Mouse (Mus musculus) kidney, embryonic 15.5 days (tissue): ENCODE results near the gene Kcnk3. TPM values are rescaled to one million over a fixed set of nuclear protein-coding genes. Genes with fewer than 3 reads are reported as not detected.
A peak's percentile ranks its signal among the peaks of the same experiment; 100 is the strongest.

ENCODE experiments used
- ATAC-seq: fragments of 200-750 bp; cut with Nextera tagmentation; replicated peaks from 2 replicates; pipeline ENCODE4 v1.8.0; 2017; ENCODE audit warnings: moderate TSS enrichment; ENCODE audit not compliant: low FRiP score
- H3K27ac ChIP-seq: fragments of 300-500 bp; sonication (generic); 2 replicates; pipeline ENCODE4 v1.5.1; 2015; ENCODE audit warnings: mild to moderate bottlenecking, inconsistent platforms
- H3K27me3 ChIP-seq: fragments of 300-500 bp; sonication (generic); 2 replicates; pipeline ENCODE4 v1.6.1; 2015; ENCODE audit warnings: inconsistent platforms
- H3K36me3 ChIP-seq: fragments of 300-500 bp; sonication (generic); 2 replicates; pipeline ENCODE4 v1.6.1; 2015; ENCODE audit warnings: inconsistent platforms
- H3K4me1 ChIP-seq: fragments of 300-500 bp; sonication (generic); 2 replicates; pipeline ENCODE4 v1.6.1; 2015; ENCODE audit warnings: inconsistent platforms
- H3K4me2 ChIP-seq: fragments of 300-500 bp; sonication (generic); 2 replicates; pipeline ENCODE4 v1.6.1; 2015; ENCODE audit warnings: moderate library complexity, mild to moderate bottlenecking, inconsistent platforms
- H3K4me3 ChIP-seq: fragments of 300-500 bp; sonication (generic); replicated peaks from 2 replicates; pipeline ENCODE4 v1.5.1; 2015; ENCODE audit warnings: mild to moderate bottlenecking, inconsistent platforms
- H3K9ac ChIP-seq: fragments of 300-500 bp; sonication (generic); 2 replicates; pipeline ENCODE4 v1.6.1; 2015; ENCODE audit warnings: mild to moderate bottlenecking, inconsistent platforms
- H3K9me3 ChIP-seq: fragments of 300-500 bp; sonication (generic); replicated peaks from 2 replicates; pipeline ENCODE4 v1.6.1; 2016; ENCODE audit warnings: inconsistent platforms
- WGBS: fragments of 180-500 bp; shearing (Covaris S2); methylation state at CpG from one replicate; pipeline ENCODE4 v1.1.7; 2015; ENCODE audit warnings: mixed read lengths; 5-methylcytosine and 5-hydroxymethylcytosine counted together
- polyA plus RNA-seq: library from polyadenylated mRNA; unstranded; fragments of >200 nt; fragmentation: Nextera tagmentation; extraction: Ambion mirVana; gene quantifications from 2 replicates; pipeline ENCODE4 v1.2.1, GENCODE M21; 2015

Gene Kcnk3
- polyA plus RNA-seq, 1 experiment from 2014 or later: 8.0 TPM

- H3K27ac ChIP-seq: no peak overlapping the region
- no peaks in the 10 kb centered on the region for H3K9me3 ChIP-seq
- 19% methylated on average over 3 of the region's 3 CpGs for WGBS
- no peaks in the 10 kb centered on the region for H3K36me3 ChIP-seq
- peaks cover 23% of the 10 kb centered on the region for H3K27me3 ChIP-seq
- no peak overlapping the region for H3K9ac ChIP-seq
- ATAC-seq: no peak
- no peak overlapping the region for H3K4me2 ChIP-seq
- H3K4me1 ChIP-seq: peaks cover 36% of the 10 kb centered on the region
- no peak overlapping the region for H3K4me3 ChIP-seq
Observed at GRCm38 (mm10) chr5:30617357-30617756, 29.4 kb downstream of the Kcnk3 start.

GRCm38 (mm10) chr5:30617851-30618250 lies 29.9 kb downstream of the Kcnk3 start:
- H3K4me2 ChIP-seq: no peak overlapping the region
- H3K27ac ChIP-seq: no peak overlapping the region
- WGBS: 37% methylated on average over 11 of the region's 11 CpGs
- H3K4me3 ChIP-seq: no peak overlapping the region
- peaks cover 28% of the 10 kb centered on the region for H3K27me3 ChIP-seq
- no peak overlapping the region for H3K9ac ChIP-seq
- no peaks in the 10 kb centered on the region for H3K36me3 ChIP-seq
- ATAC-seq: no peak
- no peaks in the 10 kb centered on the region for H3K9me3 ChIP-seq
- H3K4me1 ChIP-seq: peaks cover 41% of the 10 kb centered on the region

DNA sequence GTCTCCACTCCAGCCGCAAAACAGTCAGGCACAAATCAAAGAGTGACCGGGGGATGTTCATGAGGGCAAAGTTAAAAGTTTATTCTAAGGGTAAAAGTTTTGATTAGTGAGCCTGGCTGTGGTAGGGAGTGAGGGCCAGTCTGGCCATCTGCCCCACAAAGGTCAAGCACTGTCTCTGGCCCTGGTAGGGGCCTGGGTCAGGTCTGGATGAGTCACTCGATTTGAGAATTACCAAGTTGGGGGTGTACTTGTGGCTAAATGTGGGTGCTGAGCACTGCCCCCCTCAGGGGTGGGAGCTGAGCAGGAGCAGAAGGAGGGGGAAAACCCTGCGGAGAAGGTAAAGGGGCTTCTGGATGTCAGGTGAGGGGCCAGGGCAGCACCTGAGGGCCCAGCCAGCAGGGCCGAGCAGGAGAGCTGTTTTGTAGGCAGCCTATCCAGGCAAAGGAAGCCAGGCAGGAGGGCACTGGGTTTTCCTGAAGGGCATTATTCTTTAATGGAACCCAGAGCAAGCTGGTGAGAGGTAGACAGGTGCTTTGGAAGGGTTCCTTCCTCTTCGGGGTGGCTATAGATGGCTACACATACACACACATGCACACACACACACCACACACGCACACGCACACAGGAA lies 30.5 kb downstream of the Kcnk3 start:
- H3K9me3 ChIP-seq: no peaks in the 10 kb centered on the region
- no peak overlapping the region for H3K9ac ChIP-seq
- H3K4me2 ChIP-seq: no peak overlapping the region
- H3K27ac ChIP-seq: no peak overlapping the region
- H3K27me3 ChIP-seq: peaks cover 29% of the 10 kb centered on the region
- peaks cover 44% of the 10 kb centered on the region for H3K4me1 ChIP-seq
- no peak overlapping the region for H3K4me3 ChIP-seq
- 70% methylated on average over 8 of the region's 8 CpGs for WGBS
- ATAC-seq: no peak
- no peaks in the 10 kb centered on the region for H3K36me3 ChIP-seq

GRCm38 (mm10) chr5:30619211-30619610 lies 31.2 kb downstream of the Kcnk3 start:
- Histone ChIP-seq H3K4me3 (no peak overlapping the region), H3K27ac (no peak overlapping the region), H3K36me3 (no peaks in the 10 kb centered on the region), H3K27me3 (peaks cover 29% of the 10 kb centered on the region), H3K4me1 (peaks cover 39% of the 10 kb centered on the region), H3K9me3 (no peaks in the 10 kb centered on the region), H3K9ac (no peak overlapping the region), H3K4me2 (no peak overlapping the region)
- 70% methylated on average over 2 of the region's 2 CpGs for WGBS
- ATAC-seq: no peak

GRCm38 (mm10) chr5:30620567-30620966 lies 32.6 kb downstream of the Kcnk3 start:
- no peak overlapping the region for H3K4me3 ChIP-seq
- ATAC-seq: no peak
- no peaks in the 10 kb centered on the region for H3K9me3 ChIP-seq
- no peak overlapping the region for H3K27ac ChIP-seq
- no peak overlapping the region for H3K9ac ChIP-seq
- no peak overlapping the region for H3K4me2 ChIP-seq
- WGBS: 96% methylated on average over 20 of the region's 20 CpGs
- peaks cover 27% of the 10 kb centered on the region for H3K4me1 ChIP-seq
- H3K36me3 ChIP-seq: no peaks in the 10 kb centered on the region
- H3K27me3 ChIP-seq: peaks cover 29% of the 10 kb centered on the region

- Histone ChIP-seq H3K27ac (no peak overlapping the region), H3K36me3 (no peaks in the 10 kb centered on the region), H3K4me3 (no peak overlapping the region), H3K27me3 (peaks cover 29% of the 10 kb centered on the region), H3K4me2 (0 out of 2 replicates have a peak overlapping the region, but pooled peaks have one; percentile 85), H3K4me1 (peaks cover 27% of the 10 kb centered on the region), H3K9ac (no peak overlapping the region), H3K9me3 (no peaks in the 10 kb centered on the region)
- 92% methylated on average over 9 of the region's 9 CpGs for WGBS
- ATAC-seq: no peak
Observed at GRCm38 (mm10) chr5:30621211-30621790, 33.3 kb downstream of the Kcnk3 start.

DNA sequence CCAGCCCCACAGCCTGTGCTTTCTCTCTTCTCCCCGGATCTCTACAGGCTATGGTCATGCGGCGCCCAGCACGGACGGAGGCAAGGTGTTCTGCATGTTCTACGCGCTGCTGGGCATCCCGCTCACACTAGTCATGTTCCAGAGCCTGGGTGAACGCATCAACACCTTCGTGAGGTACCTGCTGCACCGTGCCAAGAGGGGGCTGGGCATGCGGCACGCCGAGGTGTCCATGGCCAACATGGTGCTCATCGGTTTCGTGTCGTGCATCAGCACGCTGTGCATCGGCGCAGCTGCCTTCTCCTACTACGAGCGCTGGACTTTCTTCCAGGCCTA lies 33.8 kb downstream of the Kcnk3 start:
- no peak for ATAC-seq
- H3K27me3 ChIP-seq: peaks cover 29% of the 10 kb centered on the region
- no peaks in the 10 kb centered on the region for H3K9me3 ChIP-seq
- WGBS: 48% methylated on average over 22 of the region's 22 CpGs
- H3K4me2 ChIP-seq: peak overlapping the region; percentile 85
- peaks cover 25% of the 10 kb centered on the region for H3K4me1 ChIP-seq
- H3K9ac ChIP-seq: peak overlapping the region; percentile 35; the same call in 1 of the 2 replicates
- H3K36me3 ChIP-seq: no peaks in the 10 kb centered on the region
- H3K4me3 ChIP-seq: peak overlapping the region; percentile 44
- no peak overlapping the region for H3K27ac ChIP-seq

DNA sequence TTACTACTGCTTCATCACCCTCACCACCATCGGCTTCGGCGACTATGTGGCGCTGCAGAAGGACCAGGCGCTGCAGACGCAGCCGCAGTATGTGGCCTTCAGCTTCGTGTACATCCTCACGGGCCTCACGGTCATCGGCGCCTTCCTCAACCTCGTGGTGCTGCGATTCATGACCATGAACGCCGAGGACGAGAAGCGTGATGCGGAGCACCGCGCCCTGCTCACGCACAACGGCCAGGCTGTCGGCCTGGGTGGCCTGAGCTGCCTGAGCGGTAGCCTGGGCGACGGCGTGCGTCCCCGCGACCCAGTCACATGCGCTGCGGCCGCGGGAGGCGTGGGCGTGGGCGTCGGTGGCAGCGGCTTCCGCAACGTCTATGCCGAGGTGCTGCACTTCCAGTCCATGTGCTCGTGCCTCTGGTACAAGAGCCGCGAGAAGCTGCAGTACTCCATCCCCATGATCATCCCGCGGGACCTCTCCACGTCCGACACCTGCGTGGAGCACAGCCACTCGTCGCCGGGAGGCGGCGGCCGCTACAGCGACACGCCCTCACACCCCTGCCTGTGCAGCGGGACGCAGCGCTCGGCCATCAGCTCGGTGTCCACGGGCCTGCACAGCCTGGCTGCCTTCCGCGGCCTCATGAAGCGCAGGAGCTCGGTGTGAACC lies 34.3 kb downstream of the Kcnk3 start:
- H3K9ac ChIP-seq: peak overlapping the region; percentile 35
- peak overlapping the region; percentile 44 for H3K4me3 ChIP-seq
- no peaks in the 10 kb centered on the region for H3K9me3 ChIP-seq
- peaks cover 25% of the 10 kb centered on the region for H3K4me1 ChIP-seq
- H3K4me2 ChIP-seq: peak overlapping the region; percentile 85
- WGBS: 2% methylated on average over 69 of the region's 69 CpGs
- no peak overlapping the region for H3K27ac ChIP-seq
- H3K27me3 ChIP-seq: peaks cover 29% of the 10 kb centered on the region
- ATAC-seq: peak; percentile 55; the same call in 1 of the 2 replicates
- no peaks in the 10 kb centered on the region for H3K36me3 ChIP-seq

GRCm38 (mm10) chr5:30622841-30623185 lies 34.8 kb downstream of the Kcnk3 start:
- H3K4me3 ChIP-seq: peak overlapping the region; percentile 44
- H3K36me3 ChIP-seq: no peaks in the 10 kb centered on the region
- peaks cover 29% of the 10 kb centered on the region for H3K27me3 ChIP-seq
- peak overlapping the region; percentile 35; the same call in 1 of the 2 replicates for H3K9ac ChIP-seq
- H3K4me1 ChIP-seq: peaks cover 21% of the 10 kb centered on the region
- no peaks in the 10 kb centered on the region for H3K9me3 ChIP-seq
- no peak overlapping the region for H3K27ac ChIP-seq
- ATAC-seq: peak; percentile 30; the same call in 1 of the 2 replicates
- peak overlapping the region; percentile 85 for H3K4me2 ChIP-seq
- WGBS: 2% methylated on average over 10 of the region's 10 CpGs

GRCm38 (mm10) chr5:30623380-30623779 lies 35.4 kb downstream of the Kcnk3 start:
- no peaks in the 10 kb centered on the region for H3K36me3 ChIP-seq
- no peaks in the 10 kb centered on the region for H3K9me3 ChIP-seq
- 0 out of 2 replicates have a peak overlapping the region, but pooled peaks have one; percentile 35 for H3K9ac ChIP-seq
- peak overlapping the region; percentile 44; the same call in 1 of the 2 replicates for H3K4me3 ChIP-seq
- H3K4me1 ChIP-seq: peaks cover 15% of the 10 kb centered on the region
- no peak overlapping the region for H3K27ac ChIP-seq
- 59% methylated on average over 2 of the region's 2 CpGs for WGBS
- no peak for ATAC-seq
- H3K4me2 ChIP-seq: peak overlapping the region; percentile 85
- H3K27me3 ChIP-seq: peaks cover 29% of the 10 kb centered on the region

- 53% methylated on average over 1 of the region's 1 CpGs for WGBS
- no peak overlapping the region for H3K9ac ChIP-seq
- H3K27me3 ChIP-seq: peaks cover 25% of the 10 kb centered on the region
- ATAC-seq: no peak
- H3K4me3 ChIP-seq: no peak overlapping the region
- no peak overlapping the region for H3K4me2 ChIP-seq
- no peaks in the 10 kb centered on the region for H3K9me3 ChIP-seq
- no peak overlapping the region for H3K27ac ChIP-seq
- H3K36me3 ChIP-seq: no peaks in the 10 kb centered on the region
- peaks cover 15% of the 10 kb centered on the region for H3K4me1 ChIP-seq
Observed at GRCm38 (mm10) chr5:30624311-30624710, 36.3 kb downstream of the Kcnk3 start.

- Histone ChIP-seq H3K9me3 (no peaks in the 10 kb centered on the region), H3K9ac (no peak overlapping the region), H3K4me2 (no peak overlapping the region), H3K36me3 (no peaks in the 10 kb centered on the region), H3K4me3 (no peak overlapping the region), H3K27me3 (peaks cover 21% of the 10 kb centered on the region), H3K27ac (no peak overlapping the region), H3K4me1 (peaks cover 15% of the 10 kb centered on the region)
- no peak for ATAC-seq
- WGBS: 36% methylated on average over 4 of the region's 4 CpGs
Observed at GRCm38 (mm10) chr5:30624908-30625307, 36.9 kb downstream of the Kcnk3 start.
